Mouse (Mus musculus) embryonic fibroblast, embryonic 13.5 days (primary cell): ENCODE data around the gene Sgk1.

ENCODE experiments used
- CTCF ChIP-seq: IDR thresholded peaks from 2 replicates; pipeline ENCODE4 v1.5.1; 2011; ENCODE audit warnings: mild to moderate bottlenecking, control low read depth, low read length, moderate library complexity, borderline replicate concordance; ENCODE audit not compliant: insufficient read depth
- POLR2A ChIP-seq: IDR thresholded peaks from 2 replicates; pipeline ENCODE4 v1.6.1; 2011; ENCODE audit warnings: low read depth, mild to moderate bottlenecking, control low read depth, low read length, moderate library complexity

GRCm38 (mm10) chr10:22010088-22010818 is 128.3 kb downstream of the Sgk1 start:
- TF ChIP-seq CTCF (peak; percentile 88; the same call in 1 of the 2 replicates), POLR2A (no peak)
